Mouse (Mus musculus) thymus, adult 2 months (tissue): Measurements from ENCODE around the gene Irgq. TPM values are rescaled to one million over a fixed set of nuclear protein-coding genes. Genes with fewer than 3 reads are reported as not detected.
A peak's percentile ranks its signal among the peaks of the same experiment; 100 is the strongest.

Experiments used
- DNase-seq: peaks from one replicate; pipeline ENCODE4 v3.0.0; 2021
- H3K27ac ChIP-seq: fragments of 200-500 bp; 2 replicates; pipeline ENCODE4 v1.5.1; 2012; ENCODE audit warnings: low read length, control low read depth; ENCODE audit not compliant: control insufficient read depth, insufficient read depth
- H3K27me3 ChIP-seq: fragments of 200-500 bp; 2 replicates; pipeline ENCODE4 v1.6.1; 2012; ENCODE audit warnings: mild to moderate bottlenecking, low read length, moderate library complexity, mixed read lengths; ENCODE audit not compliant: control insufficient read depth, insufficient read depth
- H3K36me3 ChIP-seq: fragments of 200-500 bp; 2 replicates; pipeline ENCODE4 v1.6.1; 2012; ENCODE audit warnings: mild to moderate bottlenecking, low read length, moderate library complexity; ENCODE audit not compliant: control insufficient read depth, insufficient read depth
- H3K4me1 ChIP-seq: fragments of 200-500 bp; replicated peaks from 2 replicates; pipeline ENCODE4 v1.6.1; 2012; ENCODE audit warnings: low read length; ENCODE audit not compliant: control insufficient read depth, insufficient read depth
- H3K4me3 ChIP-seq: fragments of 200-500 bp; 2 replicates; pipeline ENCODE4 v1.5.1; 2012; ENCODE audit warnings: mild to moderate bottlenecking, low read length, control low read depth, moderate library complexity; ENCODE audit not compliant: control insufficient read depth, insufficient read depth
- CTCF ChIP-seq: fragments of 200-500 bp; IDR thresholded peaks from 2 replicates; pipeline ENCODE4 v1.5.1; 2012; ENCODE audit warnings: mild to moderate bottlenecking, control low read depth, low read length, moderate library complexity, borderline replicate concordance; ENCODE audit not compliant: control insufficient read depth, poor library complexity, insufficient read depth; ENCODE audit errors: extremely low read depth
- POLR2A ChIP-seq: fragments of 200-500 bp; IDR thresholded peaks from 2 replicates; pipeline ENCODE4 v1.6.1; 2012; ENCODE audit warnings: mild to moderate bottlenecking, low read length, control low read depth, moderate library complexity; ENCODE audit not compliant: control insufficient read depth, poor library complexity, insufficient read depth; ENCODE audit errors: extremely low read depth
- WGBS: fragments of 180-500 bp; shearing (Covaris S2); methylation state at CpG from one replicate; pipeline ENCODE4 v1.1.7; 2018; 5-methylcytosine and 5-hydroxymethylcytosine counted together
- polyA plus RNA-seq: library from polyadenylated mRNA; depleted of rRNA; stranded (reverse); fragments of >200 nt; gene quantifications from 2 replicates; pipeline ENCODE4 v1.2.3, GENCODE M21; 2012

Irgq gene
- polyA plus RNA-seq, 1 experiment = 34.7 TPM

- 69% methylated on average over 6 of the region's 6 CpGs for WGBS
- no peak overlapping the region for H3K27ac ChIP-seq
Measured at GRCm38 (mm10) chr7:24564607-24565265, 34.2 kb downstream of the Irgq start.

DNA sequence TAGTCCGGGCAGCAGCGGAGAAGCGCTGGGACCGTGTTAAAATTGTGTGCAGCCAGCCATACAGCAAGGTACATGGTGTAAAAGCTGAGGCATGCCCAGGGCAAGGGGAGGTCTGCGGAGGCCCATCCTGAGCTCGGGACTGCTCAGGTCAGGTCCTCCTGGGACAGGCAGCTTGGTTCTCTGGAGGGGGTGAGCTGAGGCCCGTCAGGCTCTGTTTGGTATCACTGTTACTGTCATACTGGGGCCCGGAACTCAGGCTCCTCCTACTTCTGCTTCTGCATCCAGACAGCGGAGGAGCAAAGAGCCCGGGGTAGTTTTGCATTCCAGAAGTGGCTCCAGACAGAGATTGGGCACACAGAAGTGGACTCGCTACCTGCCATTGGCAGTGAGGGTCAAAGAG is 35.1 kb downstream of the Irgq start:
- H3K27ac ChIP-seq = no peak overlapping the region
- no peaks in the 10 kb centered on the region for H3K27me3 ChIP-seq
- H3K36me3 ChIP-seq = 0 out of 2 replicates have a peak, but pooled peaks cover 12% of the 10 kb centered on the region
- WGBS = 94% methylated on average over 11 of the region's 11 CpGs
- TF ChIP-seq CTCF = no peak
- TF ChIP-seq POLR2A = no peak
- H3K4me3 ChIP-seq = no peak overlapping the region
- H3K4me1 ChIP-seq = no peaks in the 10 kb centered on the region
- no peak for DNase-seq

More at GRCm38 (mm10) chr7:24564607-24565265, 34.2 kb downstream of the Irgq start:
- peak; percentile 80 for DNase-seq
- no peak for TF ChIP-seq POLR2A
- peak; percentile 90 for TF ChIP-seq CTCF
- 0 out of 2 replicates have a peak, but pooled peaks cover 12% of the 10 kb centered on the region for H3K36me3 ChIP-seq
- H3K4me3 ChIP-seq = no peak overlapping the region
- H3K4me1 ChIP-seq = no peaks in the 10 kb centered on the region
- no peaks in the 10 kb centered on the region for H3K27me3 ChIP-seq

DNA sequence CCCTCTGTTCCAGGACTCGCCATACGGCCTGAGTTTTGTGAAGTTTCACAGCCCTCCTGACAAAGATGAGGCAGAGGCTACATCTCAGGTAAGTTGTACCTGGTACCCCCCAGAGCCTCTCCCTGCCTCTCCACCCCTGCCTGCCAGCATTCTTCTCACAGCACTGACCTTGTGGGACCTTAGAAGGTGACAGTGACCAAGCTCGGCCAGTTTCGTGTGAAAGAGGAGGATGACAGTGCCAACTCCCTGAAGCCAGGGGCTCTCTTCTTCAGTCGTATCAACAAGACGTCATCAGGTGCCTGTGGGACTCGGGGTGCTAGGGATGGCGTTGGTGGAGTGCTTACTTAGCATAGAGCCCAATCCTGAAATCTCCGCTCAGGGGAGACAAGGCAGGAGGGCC is 35.7 kb downstream of the Irgq start:
- H3K36me3 ChIP-seq = 0 out of 2 replicates have a peak, but pooled peaks cover 12% of the 10 kb centered on the region
- TF ChIP-seq CTCF (no peak), POLR2A (no peak)
- no peak overlapping the region for H3K27ac ChIP-seq
- 96% methylated on average over 9 of the region's 9 CpGs for WGBS
- DNase-seq = no peak
- no peaks in the 10 kb centered on the region for H3K27me3 ChIP-seq
- no peaks in the 10 kb centered on the region for H3K4me1 ChIP-seq
- no peak overlapping the region for H3K4me3 ChIP-seq

GRCm38 (mm10) chr7:24568512-24568911 is 38.0 kb downstream of the Irgq start:
- no peaks in the 10 kb centered on the region for H3K4me1 ChIP-seq
- H3K27ac ChIP-seq = no peak overlapping the region
- no peak for TF ChIP-seq CTCF
- 0 out of 2 replicates have a peak, but pooled peaks cover 12% of the 10 kb centered on the region for H3K36me3 ChIP-seq
- no peak for DNase-seq
- no peaks in the 10 kb centered on the region for H3K27me3 ChIP-seq
- WGBS = 95% methylated on average over 4 of the region's 4 CpGs
- no peak overlapping the region for H3K4me3 ChIP-seq

- Histone ChIP-seq H3K27me3 (no peaks in the 10 kb centered on the region), H3K27ac (no peak overlapping the region), H3K36me3 (0 out of 2 replicates have a peak, but pooled peaks cover 12% of the 10 kb centered on the region), H3K4me3 (no peak overlapping the region), H3K4me1 (no peaks in the 10 kb centered on the region)
- 93% methylated on average over 4 of the region's 4 CpGs for WGBS
- no peak for TF ChIP-seq CTCF
- TF ChIP-seq POLR2A = no peak
- no peak for DNase-seq
Measured at GRCm38 (mm10) chr7:24571071-24571470, 40.6 kb downstream of the Irgq start.

DNA sequence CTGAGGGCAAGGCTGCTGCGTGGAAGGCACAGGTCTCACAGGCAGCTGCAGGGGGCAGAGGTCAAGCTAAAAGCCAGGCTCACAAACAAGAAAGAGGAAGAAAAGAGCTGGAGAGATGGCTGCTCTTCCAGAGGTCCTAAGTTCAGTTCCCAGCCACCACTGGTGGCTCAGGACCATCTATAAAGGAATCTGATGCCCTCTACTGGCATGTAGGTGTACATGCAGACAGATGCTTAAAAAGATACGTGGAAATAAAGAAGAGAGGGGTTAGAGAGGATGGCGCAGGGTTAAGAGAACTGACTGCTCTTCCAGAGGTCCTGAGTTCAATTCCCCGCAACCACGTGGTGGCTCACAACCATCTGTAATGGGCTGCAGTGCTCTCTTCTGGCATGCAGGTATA is 42.0 kb downstream of the Irgq start:
- TF ChIP-seq CTCF (no peak), POLR2A (no peak)
- Histone ChIP-seq H3K27ac (no peak overlapping the region), H3K36me3 (0 out of 2 replicates have a peak, but pooled peaks cover 7% of the 10 kb centered on the region), H3K4me3 (no peak overlapping the region), H3K4me1 (no peaks in the 10 kb centered on the region), H3K27me3 (no peaks in the 10 kb centered on the region)
- DNase-seq = no peak
- WGBS = 78% methylated on average over 5 of the region's 5 CpGs
